Mouse (Mus musculus): Measurements from ENCODE around the gene Lgmn. TPM values are rescaled to one million over a fixed set of nuclear protein-coding genes. Genes with fewer than 3 reads are reported as not detected.

The Lgmn gene
- polyA plus RNA-seq, 2 experiments: 36.3 to 59.7 TPM

DNA sequence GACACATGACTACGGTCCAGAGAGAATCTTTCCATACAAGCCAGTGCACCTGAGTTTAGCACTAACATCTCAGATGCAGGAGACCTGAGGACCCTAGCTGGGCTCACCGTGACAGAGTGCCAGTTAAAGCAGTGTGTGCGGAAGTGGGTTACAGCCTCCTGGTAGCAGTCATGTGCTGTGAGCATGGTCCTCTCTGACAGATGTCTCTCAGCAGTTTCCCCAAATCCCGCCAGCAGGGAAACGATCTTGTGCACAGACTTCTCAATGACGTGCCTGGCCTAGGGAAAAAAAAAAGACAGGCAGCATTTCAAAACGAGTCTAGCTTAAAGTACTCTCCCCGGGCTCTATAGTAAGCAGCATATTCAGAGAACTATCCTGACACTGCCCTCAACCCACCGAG lies 44.1 kb downstream of the Lgmn start:
- ATAC-seq (ENCODE audit: insufficient read depth): no peak
- WGBS (ENCODE audit: insufficient replicate concordance): 57% methylated on average over 9 of the region's 9 CpGs
- Histone ChIP-seq H3K36me3 (replicated peaks; ENCODE audit: control insufficient read depth, insufficient read depth, low read depth) (no peaks in the 10 kb centered on the region; the same call in 1 of the 2 replicates), H3K9me3 (ENCODE audit: control insufficient read depth, low read length) (no peaks in the 10 kb centered on the region), H3K4me3 (ENCODE audit: insufficient read depth in 1 of 2, low read depth in 2 of 2, low read length in 2 of 2) (no peak overlapping the region), H3K4me1 (replicated peaks; ENCODE audit: control insufficient read depth in 2 of 2, insufficient read depth in 2 of 2, low read length in 1 of 2) (no peaks in the 10 kb centered on the region), H3K4me2 (ENCODE audit: low read depth) (no peak overlapping the region), H3K27me3 (ENCODE audit: control insufficient read depth, insufficient read depth, low read length) (no peaks in the 10 kb centered on the region), H3K27ac (no peak overlapping the region), H3K9ac (replicated peaks) (no peak overlapping the region)
- no peak for TF ChIP-seq CTCF (IDR thresholded peaks at IDR 0.05; ENCODE audit: low read depth)
- TF ChIP-seq EP300 (IDR thresholded peaks at IDR 0.05; ENCODE audit: low read depth): no peak
- DNase-seq (ENCODE audit: low read depth in 3 of 3, low spot score in 3 of 3): no peak

- no peak overlapping the region for H3K27ac ChIP-seq
- TF ChIP-seq EP300 (IDR thresholded peaks at IDR 0.05; ENCODE audit: low read depth): no peak
- TF ChIP-seq CTCF (IDR thresholded peaks at IDR 0.05; ENCODE audit: low read depth): no peak
- H3K4me3 ChIP-seq (ENCODE audit: insufficient read depth in 1 of 2, low read depth in 2 of 2, low read length in 2 of 2): no peak overlapping the region
- H3K27me3 ChIP-seq (ENCODE audit: control insufficient read depth, insufficient read depth, low read length): no peaks in the 10 kb centered on the region
- H3K4me1 ChIP-seq (replicated peaks; ENCODE audit: control insufficient read depth in 2 of 2, insufficient read depth in 2 of 2, low read length in 1 of 2): no peaks in the 10 kb centered on the region
- H3K36me3 ChIP-seq (replicated peaks; ENCODE audit: control insufficient read depth, insufficient read depth, low read depth): no peaks in the 10 kb centered on the region; the same call in 1 of the 2 replicates
- ATAC-seq (ENCODE audit: insufficient read depth) (no peak), DNase-seq (ENCODE audit: low read depth in 3 of 3, low spot score in 3 of 3) (no peak)
- no peak overlapping the region for H3K9ac ChIP-seq (replicated peaks)
- H3K9me3 ChIP-seq (ENCODE audit: control insufficient read depth, low read length): no peaks in the 10 kb centered on the region
- 70% methylated on average over 7 of the region's 7 CpGs for WGBS (ENCODE audit: insufficient replicate concordance)
- no peak overlapping the region for H3K4me2 ChIP-seq (ENCODE audit: low read depth)
These were observed 45.1 kb downstream of the Lgmn start for GRCm38 (mm10) chr12:102394496-102394895.

GRCm38 (mm10) chr12:102391982-102392381 lies 47.6 kb downstream of the Lgmn start:
- Histone ChIP-seq H3K4me1 (replicated peaks; ENCODE audit: control insufficient read depth in 2 of 2, insufficient read depth in 2 of 2, low read length in 1 of 2) (no peaks in the 10 kb centered on the region), H3K9ac (replicated peaks) (no peak overlapping the region), H3K9me3 (ENCODE audit: control insufficient read depth, low read length) (no peaks in the 10 kb centered on the region), H3K27ac (no peak overlapping the region), H3K36me3 (replicated peaks; ENCODE audit: control insufficient read depth, insufficient read depth, low read depth) (no peaks in the 10 kb centered on the region; the same call in 1 of the 2 replicates), H3K27me3 (ENCODE audit: control insufficient read depth, insufficient read depth, low read length) (no peaks in the 10 kb centered on the region), H3K4me3 (ENCODE audit: insufficient read depth in 1 of 2, low read depth in 2 of 2, low read length in 2 of 2) (no peak overlapping the region), H3K4me2 (ENCODE audit: low read depth) (no peak overlapping the region)
- peak; percentile 72 for TF ChIP-seq CTCF (IDR thresholded peaks at IDR 0.05; ENCODE audit: low read depth)
- no peak for TF ChIP-seq EP300 (IDR thresholded peaks at IDR 0.05; ENCODE audit: low read depth)
- WGBS (ENCODE audit: insufficient replicate concordance): 56% methylated on average over 4 of the region's 4 CpGs
- peak in 2 of 3 experiments; percentile 18 to 22 for DNase-seq (ENCODE audit: low read depth in 3 of 3, low spot score in 3 of 3)
- ATAC-seq (ENCODE audit: insufficient read depth): no peak

- no peak for ATAC-seq (ENCODE audit: insufficient read depth)
- no peaks in the 10 kb centered on the region for H3K9me3 ChIP-seq (ENCODE audit: control insufficient read depth, low read length)
- 52% methylated on average over 2 of the region's 2 CpGs for WGBS (ENCODE audit: insufficient replicate concordance)
These were observed 48.5 kb downstream of the Lgmn start for GRCm38 (mm10) chr12:102391109-102391508.

GRCm38 (mm10) chr12:102390042-102390441 lies 49.6 kb downstream of the Lgmn start:
- Histone ChIP-seq H3K27ac (no peak overlapping the region), H3K9ac (replicated peaks) (no peak overlapping the region), H3K4me2 (ENCODE audit: low read depth) (no peak overlapping the region), H3K36me3 (replicated peaks; ENCODE audit: control insufficient read depth, insufficient read depth, low read depth) (no peaks in the 10 kb centered on the region; the same call in 1 of the 2 replicates), H3K9me3 (ENCODE audit: control insufficient read depth, low read length) (no peaks in the 10 kb centered on the region), H3K4me1 (replicated peaks; ENCODE audit: control insufficient read depth in 2 of 2, insufficient read depth in 2 of 2, low read length in 1 of 2) (no peaks in the 10 kb centered on the region), H3K4me3 (ENCODE audit: insufficient read depth in 1 of 2, low read depth in 2 of 2, low read length in 2 of 2) (no peak overlapping the region), H3K27me3 (ENCODE audit: control insufficient read depth, insufficient read depth, low read length) (no peaks in the 10 kb centered on the region)
- WGBS (ENCODE audit: insufficient replicate concordance): 69% methylated on average over 8 of the region's 8 CpGs
- DNase-seq (ENCODE audit: low read depth in 3 of 3, low spot score in 3 of 3) (no peak), ATAC-seq (ENCODE audit: insufficient read depth) (peak; percentile 11; the same call in 1 of the 2 replicates)
- TF ChIP-seq CTCF (IDR thresholded peaks at IDR 0.05; ENCODE audit: low read depth): no peak
- no peak for TF ChIP-seq EP300 (IDR thresholded peaks at IDR 0.05; ENCODE audit: low read depth)

More at GRCm38 (mm10) chr12:102391109-102391508, 48.5 kb downstream of the Lgmn start:
- Histone ChIP-seq H3K4me2 (ENCODE audit: low read depth) (no peak overlapping the region), H3K27me3 (ENCODE audit: control insufficient read depth, insufficient read depth, low read length) (no peaks in the 10 kb centered on the region), H3K4me1 (replicated peaks; ENCODE audit: control insufficient read depth in 2 of 2, insufficient read depth in 2 of 2, low read length in 1 of 2) (no peaks in the 10 kb centered on the region), H3K36me3 (replicated peaks; ENCODE audit: control insufficient read depth, insufficient read depth, low read depth) (no peaks in the 10 kb centered on the region; the same call in 1 of the 2 replicates), H3K4me3 (ENCODE audit: insufficient read depth in 1 of 2, low read depth in 2 of 2, low read length in 2 of 2) (no peak overlapping the region), H3K27ac (no peak overlapping the region), H3K9ac (replicated peaks) (no peak overlapping the region)
- no peak for DNase-seq (ENCODE audit: low read depth in 3 of 3, low spot score in 3 of 3)
- TF ChIP-seq EP300 (IDR thresholded peaks at IDR 0.05; ENCODE audit: low read depth) (no peak), CTCF (IDR thresholded peaks at IDR 0.05; ENCODE audit: low read depth) (no peak)

All from liver, embryonic 14.5 days (tissue).